Mouse (Mus musculus) limb, embryonic 12.5 days (tissue): ENCODE data around the gene Gucy2c. TPM values are rescaled to one million over a fixed set of nuclear protein-coding genes. Genes with fewer than 3 reads are reported as not detected.

ENCODE experiments used
- ATAC-seq: fragments of 200-750 bp; cut with Nextera tagmentation; 2 replicates; pipeline ENCODE4 v1.8.0; 2017; ENCODE audit warnings: low read depth, moderate TSS enrichment; ENCODE audit not compliant: insufficient number of reproducible peaks, insufficient read depth, low FRiP score, low TSS enrichment
- H3K27ac ChIP-seq: fragments of 300-500 bp; sonication (generic); 2 replicates; pipeline ENCODE4 v1.5.1; 2016; ENCODE audit warnings: mild to moderate bottlenecking, moderate library complexity
- H3K27me3 ChIP-seq: fragments of 300-500 bp; sonication (generic); 2 replicates; pipeline ENCODE4 v1.6.1; 2016; ENCODE audit warnings: mild to moderate bottlenecking, moderate library complexity
- H3K36me3 ChIP-seq: fragments of 300-500 bp; sonication (generic); 2 replicates; pipeline ENCODE4 v1.6.1; 2016; ENCODE audit warnings: mild to moderate bottlenecking, moderate library complexity
- H3K4me1 ChIP-seq: fragments of 300-500 bp; sonication (generic); replicated peaks from 2 replicates; pipeline ENCODE4 v1.6.1; 2016
- H3K4me2 ChIP-seq: fragments of 300-500 bp; sonication (generic); 2 replicates; pipeline ENCODE4 v1.6.1; 2016; ENCODE audit warnings: mild to moderate bottlenecking, moderate library complexity
- H3K4me3 ChIP-seq: fragments of 300-500 bp; sonication (generic); replicated peaks from 2 replicates; pipeline ENCODE4 v1.5.1; 2016; ENCODE audit warnings: mild to moderate bottlenecking
- H3K9ac ChIP-seq: fragments of 300-500 bp; sonication (generic); replicated peaks from 2 replicates; pipeline ENCODE4 v1.6.1; 2016; ENCODE audit warnings: mild to moderate bottlenecking, moderate library complexity
- H3K9me3 ChIP-seq: fragments of 300-500 bp; sonication (generic); 2 replicates; pipeline ENCODE4 v1.6.1; 2016; ENCODE audit warnings: mild to moderate bottlenecking, moderate library complexity
- WGBS: fragments of 180-500 bp; shearing (Covaris S2); methylation state at CpG from one replicate; pipeline ENCODE4 v1.1.7; 2016; 5-methylcytosine and 5-hydroxymethylcytosine counted together
- microRNA-seq: library from miRNA; unstranded; fragments of <30 nt; microRNA quantifications from one replicate; pipeline ENCODE4, GENCODE M21; 2017
- polyA plus RNA-seq: library from polyadenylated mRNA; unstranded; fragments of >200 nt; fragmentation: Nextera tagmentation; extraction: Ambion mirVana; gene quantifications from 2 replicates; pipeline ENCODE4 v1.2.1, GENCODE M21; 2016

Gucy2c gene
- polyA plus RNA-seq, 1 experiment from 2014 or later = not detected

GRCm38 (mm10) chr6:136660831-136661705, 120.5 kb downstream of the Gucy2c start:
- peaks cover 40% of the 10 kb centered on the region for H3K27me3 ChIP-seq
- no peak for ATAC-seq
- peak overlapping the region; percentile 85 for H3K4me2 ChIP-seq
- no peaks in the 10 kb centered on the region for H3K9me3 ChIP-seq
- H3K27ac ChIP-seq = no peak overlapping the region
- 17% methylated on average over 34 of the region's 34 CpGs for WGBS
- no peaks in the 10 kb centered on the region for H3K36me3 ChIP-seq
- H3K4me1 ChIP-seq = peaks cover 9% of the 10 kb centered on the region; the same call in 1 of the 2 replicates
- peak overlapping the region; percentile 51 for H3K9ac ChIP-seq
- H3K4me3 ChIP-seq = peak overlapping the region; percentile 44

DNA sequence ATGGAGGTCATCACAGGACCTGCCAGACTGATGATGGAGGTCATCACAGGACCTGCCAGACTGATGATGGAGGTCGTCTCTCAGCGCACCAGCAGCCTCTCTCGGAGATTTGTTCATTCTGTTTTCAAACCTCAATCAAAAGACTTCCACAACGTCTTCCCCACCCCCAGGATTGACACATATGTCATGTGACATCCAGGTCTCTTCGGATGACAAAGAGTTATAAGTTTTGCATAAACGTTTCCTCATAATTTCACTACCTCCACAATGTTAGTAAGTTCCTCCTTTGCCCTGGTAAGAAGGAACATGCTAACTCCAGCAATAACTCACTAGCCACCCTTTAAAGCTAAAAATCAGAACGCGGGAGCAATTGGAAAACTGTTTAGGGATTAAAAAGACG, 122.3 kb downstream of the Gucy2c start:
- Histone ChIP-seq H3K4me3 (no peak overlapping the region), H3K4me1 (peaks cover 9% of the 10 kb centered on the region; the same call in 1 of the 2 replicates), H3K9ac (no peak overlapping the region), H3K9me3 (no peaks in the 10 kb centered on the region), H3K4me2 (no peak overlapping the region), H3K27ac (no peak overlapping the region), H3K27me3 (peaks cover 40% of the 10 kb centered on the region), H3K36me3 (no peaks in the 10 kb centered on the region)
- WGBS = 91% methylated on average over 9 of the region's 9 CpGs
- no peak for ATAC-seq

GRCm38 (mm10) chr6:136658303-136658702, 123.3 kb downstream of the Gucy2c start:
- no peaks in the 10 kb centered on the region for H3K36me3 ChIP-seq
- no peaks in the 10 kb centered on the region for H3K9me3 ChIP-seq
- H3K27ac ChIP-seq = no peak overlapping the region
- H3K9ac ChIP-seq = no peak overlapping the region
- no peak for ATAC-seq
- H3K4me1 ChIP-seq = peaks cover 9% of the 10 kb centered on the region; the same call in 1 of the 2 replicates
- 77% methylated on average over 4 of the region's 4 CpGs for WGBS
- no peak overlapping the region for H3K4me3 ChIP-seq
- peaks cover 33% of the 10 kb centered on the region for H3K27me3 ChIP-seq
- no peak overlapping the region for H3K4me2 ChIP-seq

GRCm38 (mm10) chr6:136655786-136656185, 125.8 kb downstream of the Gucy2c start:
- no peak overlapping the region for H3K4me3 ChIP-seq
- ATAC-seq = no peak
- no peaks in the 10 kb centered on the region for H3K4me1 ChIP-seq
- H3K4me2 ChIP-seq = 0 out of 2 replicates have a peak overlapping the region, but pooled peaks have one; percentile 18
- peaks cover 11% of the 10 kb centered on the region for H3K27me3 ChIP-seq
- 76% methylated on average over 11 of the region's 11 CpGs for WGBS
- H3K9me3 ChIP-seq = no peaks in the 10 kb centered on the region
- no peak overlapping the region for H3K9ac ChIP-seq
- no peak overlapping the region for H3K27ac ChIP-seq
- no peaks in the 10 kb centered on the region for H3K36me3 ChIP-seq

DNA sequence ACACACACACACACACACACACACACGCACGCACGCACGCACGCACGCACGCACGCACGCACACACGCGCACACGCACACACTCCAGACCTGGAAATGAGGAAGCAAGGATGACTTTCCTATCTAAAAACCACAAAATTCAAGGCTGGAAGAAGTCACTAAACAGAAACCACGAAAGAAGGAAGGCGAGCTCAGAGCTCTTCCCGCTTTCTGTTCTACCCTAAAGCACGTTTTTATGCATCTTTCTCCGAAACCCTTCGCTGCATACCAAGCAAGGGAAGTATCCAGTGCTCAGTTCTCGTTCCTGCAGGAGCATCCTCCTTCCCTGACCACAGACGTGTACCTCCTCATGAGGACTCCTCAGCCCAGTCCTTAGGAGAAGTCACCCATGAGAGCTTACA, 127.1 kb downstream of the Gucy2c start:
- ATAC-seq = no peak
- no peak overlapping the region for H3K4me3 ChIP-seq
- H3K27me3 ChIP-seq = no peaks in the 10 kb centered on the region
- no peak overlapping the region for H3K27ac ChIP-seq
- H3K9me3 ChIP-seq = no peaks in the 10 kb centered on the region
- no peak overlapping the region for H3K9ac ChIP-seq
- no peak overlapping the region for H3K4me2 ChIP-seq
- H3K36me3 ChIP-seq = no peaks in the 10 kb centered on the region
- 93% methylated on average over 20 of the region's 20 CpGs for WGBS
- no peaks in the 10 kb centered on the region for H3K4me1 ChIP-seq

DNA sequence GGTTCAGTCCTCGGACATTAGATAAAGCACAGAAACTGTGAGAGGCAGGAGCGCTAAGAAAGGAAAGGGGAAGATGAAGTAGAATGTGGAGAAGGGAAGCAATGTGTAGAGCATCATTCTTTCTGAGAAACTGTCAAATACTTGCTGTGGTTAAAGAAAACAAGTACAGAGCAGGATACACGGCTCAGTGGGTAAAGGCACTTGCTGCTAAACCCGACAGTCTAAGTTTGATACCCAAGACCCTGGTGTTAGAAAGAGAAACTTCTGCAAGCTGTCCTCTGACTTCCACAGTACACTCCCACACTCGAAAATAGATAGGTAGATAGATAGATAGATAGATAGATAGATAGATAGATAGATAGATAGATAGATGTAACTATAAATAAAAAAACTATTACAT, 128.2 kb downstream of the Gucy2c start:
- H3K27ac ChIP-seq = no peak overlapping the region
- H3K36me3 ChIP-seq = no peaks in the 10 kb centered on the region
- H3K27me3 ChIP-seq = no peaks in the 10 kb centered on the region
- no peak overlapping the region for H3K4me3 ChIP-seq
- no peaks in the 10 kb centered on the region for H3K4me1 ChIP-seq
- no peak overlapping the region for H3K4me2 ChIP-seq
- H3K9ac ChIP-seq = no peak overlapping the region
- no peak for ATAC-seq
- WGBS = 82% methylated on average over 5 of the region's 5 CpGs
- H3K9me3 ChIP-seq = no peaks in the 10 kb centered on the region

- 84% methylated on average over 8 of the region's 8 CpGs for WGBS
These were observed 130.9 kb downstream of the Gucy2c start for GRCm38 (mm10) chr6:136650664-136651063.

DNA sequence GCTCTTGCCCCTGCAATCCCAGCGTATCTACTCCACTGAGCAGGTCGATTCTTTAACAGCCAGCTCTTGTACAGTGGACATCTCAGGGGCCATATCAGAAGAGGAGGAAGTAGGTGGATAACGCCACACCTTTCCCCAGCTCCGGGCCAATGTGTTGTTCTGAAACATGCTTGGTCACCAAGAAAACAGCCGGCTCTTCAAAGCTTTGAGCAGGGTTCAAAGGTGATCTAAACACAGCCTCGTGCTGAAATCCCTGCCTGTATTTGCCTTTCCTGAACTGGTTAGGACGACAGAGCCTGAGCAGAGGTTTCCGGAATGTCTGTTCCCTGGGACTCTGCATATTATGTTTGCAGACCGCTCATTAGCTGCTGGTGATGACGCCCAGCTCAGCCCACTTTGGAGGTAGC, 134.1 kb downstream of the Gucy2c start:
- no peak overlapping the region for H3K27ac ChIP-seq

More at GRCm38 (mm10) chr6:136650664-136651063, 130.9 kb downstream of the Gucy2c start:
- no peak for ATAC-seq
- no peak overlapping the region for H3K4me3 ChIP-seq
- no peak overlapping the region for H3K9ac ChIP-seq
- H3K36me3 ChIP-seq = no peaks in the 10 kb centered on the region
- no peak overlapping the region for H3K4me2 ChIP-seq
- H3K27ac ChIP-seq = no peak overlapping the region
- no peaks in the 10 kb centered on the region for H3K9me3 ChIP-seq
- peaks cover 6% of the 10 kb centered on the region; the same call in 1 of the 2 replicates for H3K4me1 ChIP-seq
- no peaks in the 10 kb centered on the region for H3K27me3 ChIP-seq

More for the DNA sequence above, 134.1 kb downstream of the Gucy2c start:
- Histone ChIP-seq H3K9ac (no peak overlapping the region), H3K4me3 (no peak overlapping the region), H3K4me2 (no peak overlapping the region), H3K4me1 (peaks cover 9% of the 10 kb centered on the region; the same call in 1 of the 2 replicates), H3K9me3 (no peaks in the 10 kb centered on the region), H3K27me3 (no peaks in the 10 kb centered on the region), H3K36me3 (no peaks in the 10 kb centered on the region)
- 70% methylated on average over 10 of the region's 10 CpGs for WGBS
- no peak for ATAC-seq

Small RNA genes within 50 kb of the gene (microRNA-seq; reads per million reads assigned to microRNA genes)
- gene Gm44364 = not detected

Other genes starting within 250 kb of the Gucy2c start
- 1.4 and 1.5 TPM in 2 replicates for gene Plbd1, start 119.8 kb downstream of the Gucy2c start, polyA plus RNA-seq
- 0.70 and 0.89 TPM in 2 replicates for gene Hist4h4, start 22.6 kb upstream of the Gucy2c start, polyA plus RNA-seq
- 99.7 and 111 TPM in 2 replicates for gene H2afj, start 26.5 kb upstream of the Gucy2c start, polyA plus RNA-seq
- 3.6 and 4.0 TPM in 2 replicates for gene BC049715, start 45.9 kb upstream of the Gucy2c start, polyA plus RNA-seq
- 133 and 139 TPM in 2 replicates for gene Wbp11, start 46.5 kb upstream of the Gucy2c start, polyA plus RNA-seq
- gene Smco3, start 53.7 kb upstream of the Gucy2c start, polyA plus RNA-seq = not detected in 2 replicates
- 1.8 and 2.5 TPM in 2 replicates for gene Art4, start 76.0 kb upstream of the Gucy2c start, polyA plus RNA-seq
- gene Mgp, start 94.1 kb upstream of the Gucy2c start, polyA plus RNA-seq = 28.7 and 40.3 TPM in 2 replicates
- gene Erp27, start 140.4 kb upstream of the Gucy2c start, polyA plus RNA-seq = 0.15 and 0.33 TPM in 2 replicates
- 0.23 TPM in 1 of 2 replicates, not detected in the other for gene Pde6h, start 142.1 kb upstream of the Gucy2c start, polyA plus RNA-seq
- 33.9 and 42.1 TPM in 2 replicates for gene Arhgdib, start 160.1 kb upstream of the Gucy2c start, polyA plus RNA-seq